Mouse (Mus musculus) heart, postnatal 10 days (tissue): ENCODE measurements around the gene Cdc42bpa. TPM values are rescaled to one million over a fixed set of nuclear protein-coding genes. Genes with fewer than 3 reads are reported as not detected.

Source experiments
- DNase-seq, 2 experiments: peaks; one replicate each; pipeline ENCODE4 v3.0.0; 2021
- intact Hi-C: fragments of 180-260 bp; cut with DNase I; formaldehyde crosslinking; loops from one replicate; pipeline ENCODE4 v1.15.1; 2025
- total RNA-seq, 2 experiments: library from RNA; stranded (reverse); gene quantifications; 2 replicates each; pipeline ENCODE4 v1.2.3; 2021

Gene Cdc42bpa
- total RNA-seq, 2 experiments from 2014 or later = 56.6 to 57.7 TPM

DNA sequence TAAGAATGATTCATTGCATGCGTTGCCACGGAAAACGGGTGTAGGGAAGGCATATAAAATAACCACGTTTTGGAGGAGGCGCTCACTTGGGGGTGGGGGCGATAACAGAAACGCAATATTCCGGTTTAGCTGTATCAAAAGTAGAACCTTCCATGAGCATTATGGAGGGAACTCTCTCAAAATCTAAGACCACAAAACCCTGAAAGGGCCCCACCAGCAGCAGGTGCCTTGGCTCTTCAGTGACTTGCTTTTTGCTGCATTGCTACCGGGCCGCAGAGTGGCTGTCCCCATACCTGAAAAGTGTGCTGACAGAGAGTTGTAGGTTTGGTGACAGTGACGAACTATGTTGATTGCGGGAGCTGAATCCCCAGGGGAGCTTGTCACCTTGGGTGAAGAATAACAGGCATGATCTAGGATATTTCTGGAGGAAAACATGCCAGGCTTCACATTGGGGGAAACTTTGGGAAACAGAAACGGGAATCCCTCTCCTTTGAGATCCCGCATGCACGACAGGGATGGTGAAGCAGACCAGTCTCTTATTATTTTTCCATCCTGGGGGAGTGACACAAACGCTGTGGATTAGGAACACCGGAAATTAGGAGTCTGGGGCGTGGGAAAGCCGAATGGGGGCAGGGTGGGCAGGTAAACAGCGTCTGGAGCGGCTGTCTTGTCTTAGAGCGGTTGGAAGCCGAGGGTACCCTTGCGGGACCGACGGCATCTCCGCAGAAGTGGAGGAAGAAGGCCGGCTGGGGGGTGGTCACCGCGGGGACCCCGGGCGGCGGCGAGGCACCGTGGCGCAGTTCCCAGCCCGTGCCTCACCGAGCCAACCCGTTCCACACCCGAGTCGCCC is 1.2 kb upstream of the Cdc42bpa start:
- DNase-seq = peak in 1 of 2 experiments; percentile 68
- intact Hi-C loops = loop anchor here (2.0 kb wide), 1 partner anchor 94 kb away; no protein-coding TSS in a partner anchor

DNA sequence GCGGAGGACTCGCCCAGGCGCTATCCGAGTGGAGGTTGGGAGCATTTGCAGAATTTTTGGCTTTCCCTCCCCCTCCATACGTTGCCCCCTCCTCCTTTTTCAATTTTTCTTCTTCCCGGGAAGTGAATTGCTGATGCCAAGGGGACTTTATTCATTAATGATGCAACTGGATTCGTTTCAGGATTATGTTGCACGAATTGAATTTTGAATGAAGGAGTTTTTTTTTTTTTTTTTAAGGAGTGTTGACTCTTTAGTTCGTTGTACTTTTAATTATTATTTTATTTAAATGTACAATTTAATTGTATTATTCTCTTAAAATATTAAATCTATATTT is 238 bp downstream of the Cdc42bpa start:
- intact Hi-C loops = loop anchor here (5.0 kb wide), 1 partner anchor 102 kb away; no protein-coding TSS in a partner anchor
- no peak for DNase-seq

DNA sequence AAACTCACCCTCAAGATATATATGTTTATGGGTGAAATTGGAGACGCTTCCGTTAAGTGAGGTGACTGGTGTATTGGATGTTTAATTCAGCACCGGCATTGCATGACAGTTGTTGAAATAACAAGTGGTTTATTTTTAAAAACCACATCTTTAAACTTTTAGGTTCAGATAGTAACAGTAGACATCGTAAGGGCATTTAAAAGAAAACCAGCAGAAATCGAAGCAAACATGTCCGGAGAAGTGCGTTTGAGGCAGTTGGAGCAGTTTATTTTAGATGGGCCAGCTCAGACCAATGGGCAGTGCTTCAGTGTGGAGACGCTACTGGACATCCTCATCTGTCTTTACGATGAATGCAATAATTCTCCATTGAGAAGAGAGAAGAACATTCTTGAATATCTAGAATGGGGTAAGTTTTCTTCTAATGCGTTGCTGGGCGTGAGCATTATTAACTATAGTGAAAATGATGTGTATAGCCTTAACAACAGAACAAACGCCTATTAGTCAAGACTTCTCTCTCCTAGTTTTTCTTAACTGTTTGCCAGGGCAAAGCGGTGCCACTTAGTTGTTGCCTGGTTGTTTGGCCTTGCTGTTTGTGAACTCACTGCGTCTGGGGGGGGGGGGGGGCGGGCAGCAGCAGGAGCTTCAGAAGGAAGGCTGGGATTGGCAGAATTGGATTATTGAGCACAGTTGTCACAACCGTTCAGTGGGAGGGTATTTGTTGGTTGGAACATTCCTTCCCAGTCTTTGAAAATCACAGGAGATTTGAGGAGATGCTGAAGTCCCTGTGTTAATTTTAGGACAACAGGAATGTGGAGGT is 818 bp downstream of the Cdc42bpa start:
- intact Hi-C loops = loop anchor here (5.0 kb wide), 1 partner anchor 101 kb away; no protein-coding TSS in a partner anchor
- peak; percentile 24 to 26 for DNase-seq

DNA sequence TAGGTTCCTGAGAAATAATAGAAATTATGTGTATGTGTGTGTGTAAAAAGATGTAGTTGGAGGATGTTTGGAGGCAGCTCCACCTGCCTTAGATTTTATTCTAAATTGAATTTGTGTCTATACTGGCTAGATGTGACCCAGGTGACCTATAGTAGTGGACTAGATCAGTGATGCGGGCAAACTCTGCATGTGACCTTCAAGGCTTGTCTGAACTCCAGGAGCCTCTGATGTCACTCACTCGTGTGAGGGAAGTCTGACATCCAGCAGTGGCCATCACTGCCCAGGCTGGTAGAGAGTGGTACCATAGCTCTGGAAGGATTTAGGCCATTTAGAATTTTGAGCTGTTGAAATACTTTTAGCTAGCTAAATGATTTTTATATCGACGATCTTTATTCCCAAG is 1.5 kb downstream of the Cdc42bpa start:
- intact Hi-C loops = loop anchor here (5.0 kb wide), 1 partner anchor 101 kb away; no protein-coding TSS in a partner anchor
- DNase-seq = peak; percentile 16 to 36

DNA sequence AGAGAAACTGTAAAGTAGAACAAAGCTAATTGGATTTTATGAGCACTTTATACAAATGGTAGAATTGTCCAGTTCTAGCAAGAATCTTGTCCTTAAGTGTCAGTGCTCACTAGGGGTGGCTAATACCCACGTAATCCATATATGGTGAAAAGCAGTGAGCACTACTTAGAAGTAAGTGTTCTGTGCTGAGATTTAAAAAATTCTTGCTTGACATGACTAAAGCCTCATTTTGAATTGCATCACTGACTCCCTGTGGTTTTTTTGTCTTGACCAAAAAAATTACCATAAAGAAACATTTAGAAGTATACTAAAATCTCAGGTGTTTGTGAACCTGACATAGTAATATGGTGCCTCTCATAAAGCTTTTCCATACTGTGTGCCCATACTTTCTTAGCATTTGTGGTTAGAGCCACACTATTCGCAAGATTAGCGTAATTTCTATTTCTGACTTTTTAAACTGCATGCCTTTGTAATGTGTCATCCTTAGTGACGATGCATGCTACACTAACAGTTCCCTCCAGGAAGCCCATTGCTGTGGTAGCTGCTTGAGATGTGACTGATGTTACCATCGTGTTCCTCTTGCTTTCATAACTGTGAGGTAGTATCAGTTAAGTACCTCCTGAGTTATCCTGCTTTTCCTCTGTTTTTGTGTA is 9.6 kb downstream of the Cdc42bpa start:
- no peak for DNase-seq
- intact Hi-C loops = no loop called here

DNA sequence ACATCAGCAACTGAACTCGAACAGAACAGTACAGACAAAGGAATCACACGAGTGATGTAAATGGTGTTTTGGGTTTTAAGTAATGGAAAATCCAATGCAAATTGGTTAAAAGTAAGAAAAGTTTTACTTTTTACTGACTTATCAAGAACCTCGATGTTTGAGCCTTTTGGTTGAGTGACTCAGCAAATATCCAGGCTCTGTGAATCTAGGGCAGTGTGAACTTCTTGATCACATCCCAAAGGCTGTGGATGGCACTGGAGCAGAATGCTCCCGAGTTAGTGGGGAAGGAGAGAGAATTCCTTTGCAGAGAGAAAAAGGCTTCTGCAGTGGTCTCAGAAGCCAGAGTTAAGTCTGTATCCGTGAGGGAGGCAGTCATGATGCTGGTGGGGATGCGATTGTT is 14.7 kb downstream of the Cdc42bpa start:
- no peak for DNase-seq
- intact Hi-C loops = no loop called here

DNA sequence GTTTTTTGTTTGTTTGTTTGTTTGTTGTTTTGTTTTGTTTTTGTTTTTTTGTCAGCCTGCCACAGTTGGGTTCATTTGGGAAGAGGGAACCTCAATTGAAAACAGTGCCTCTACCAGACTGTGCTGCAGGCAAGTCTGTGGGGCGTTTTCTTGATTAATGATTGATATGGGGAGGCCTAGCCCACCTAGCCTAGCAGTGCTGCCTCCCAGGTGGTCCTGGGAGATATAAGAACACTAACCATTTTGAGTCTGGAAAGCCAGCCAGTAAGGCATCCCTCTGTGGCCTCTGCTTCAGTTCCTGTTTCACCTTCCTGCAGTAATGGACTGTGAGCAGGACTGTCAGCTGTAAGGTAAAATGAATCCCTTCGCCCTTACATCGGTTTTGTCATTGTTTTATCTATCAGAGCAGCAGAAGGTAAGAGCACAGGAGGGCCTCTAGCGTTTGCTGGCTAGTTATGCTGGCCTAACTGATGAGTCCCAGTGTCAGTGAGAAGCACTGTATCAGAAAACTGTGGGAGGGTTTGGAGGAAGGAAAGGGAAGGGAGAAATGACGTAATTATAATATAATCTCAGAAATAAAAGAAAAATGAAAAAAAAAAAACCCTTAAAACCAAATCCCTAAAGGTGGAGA is 15.5 kb downstream of the Cdc42bpa start:
- intact Hi-C loops = no loop called here

DNA sequence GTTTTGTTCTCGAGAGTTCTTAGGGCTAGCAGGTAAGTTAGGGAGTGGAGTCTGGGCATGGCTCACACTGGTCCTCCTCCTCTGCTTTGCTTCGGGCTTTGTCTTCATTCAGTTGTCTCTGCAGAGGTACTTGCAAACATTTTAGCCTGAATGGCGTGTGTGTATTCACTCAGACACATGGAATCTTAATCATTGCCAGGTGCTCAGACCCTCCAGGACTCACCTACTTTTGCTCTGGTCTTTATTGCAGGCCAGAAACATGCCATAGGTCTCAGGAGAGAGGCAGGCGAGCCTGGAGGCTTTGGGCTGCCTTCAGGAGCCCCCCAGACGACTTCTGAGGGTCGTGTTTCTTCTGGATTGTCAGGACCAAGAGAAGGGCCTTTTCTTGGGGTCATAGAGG is 17.2 kb downstream of the Cdc42bpa start:
- DNase-seq = no peak
- intact Hi-C loops = no loop called here

More for the DNA sequence above, 15.5 kb downstream of the Cdc42bpa start:
- DNase-seq = no peak

DNA sequence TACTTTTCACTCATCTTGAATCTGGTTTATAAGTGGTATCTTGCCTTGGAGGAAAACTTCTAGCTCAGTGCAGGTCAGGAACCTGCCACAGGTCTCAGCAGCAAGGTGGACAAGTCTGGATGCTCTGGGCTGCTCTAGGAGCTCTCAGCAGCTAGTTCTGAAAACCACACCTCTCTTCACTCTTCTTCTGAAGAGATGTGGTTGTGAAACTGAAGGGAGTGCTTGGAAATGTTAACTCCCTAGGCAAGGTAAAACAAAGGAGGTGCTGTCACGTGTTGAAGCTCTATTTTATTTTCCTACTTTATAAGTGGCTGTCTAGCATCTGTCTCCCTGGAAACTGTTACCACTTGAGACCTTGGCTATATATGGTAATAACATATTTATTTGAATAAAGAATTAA is 18.5 kb downstream of the Cdc42bpa start:
- DNase-seq = no peak
- intact Hi-C loops = no loop called here

DNA sequence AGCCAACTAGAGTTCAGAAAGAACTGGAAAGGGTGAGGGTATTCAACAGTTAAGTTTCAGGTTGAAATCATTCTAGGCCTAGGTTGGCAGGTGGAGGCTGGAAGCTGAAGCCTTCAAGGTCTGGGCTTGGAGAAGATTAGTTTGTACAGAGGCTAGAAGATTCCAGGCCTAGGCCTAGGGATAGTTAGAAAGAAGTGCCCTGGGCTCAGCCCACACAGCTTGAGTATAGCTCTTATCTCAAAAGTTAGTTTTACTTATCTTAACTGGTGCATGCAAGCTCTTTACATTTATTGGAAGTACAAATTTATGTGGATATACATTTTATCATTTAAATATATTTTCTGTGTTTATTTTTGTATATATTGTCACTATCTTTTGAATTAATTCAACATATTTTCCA is 21.4 kb downstream of the Cdc42bpa start:
- intact Hi-C loops = no loop called here
- DNase-seq = no peak

DNA sequence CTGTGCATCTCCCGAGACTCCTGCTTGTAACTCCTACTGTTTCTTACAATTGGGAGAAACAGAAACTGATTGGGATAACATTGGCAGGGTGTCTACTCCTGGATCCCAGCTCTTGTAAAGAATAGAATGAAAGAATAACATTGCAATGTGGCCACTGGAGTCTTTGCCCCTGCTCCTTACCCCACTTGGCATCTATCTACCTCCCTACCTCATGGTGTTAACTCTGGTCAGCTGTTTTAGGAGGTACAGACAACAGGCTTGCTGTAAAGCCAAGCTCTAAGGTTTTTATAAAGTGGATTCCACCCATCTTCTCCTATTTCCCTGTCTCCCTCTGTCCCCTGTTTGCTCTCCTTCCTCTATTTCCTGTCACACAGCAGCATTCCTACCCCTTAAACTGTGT is 21.9 kb downstream of the Cdc42bpa start:
- DNase-seq = no peak
- intact Hi-C loops = no loop called here

DNA sequence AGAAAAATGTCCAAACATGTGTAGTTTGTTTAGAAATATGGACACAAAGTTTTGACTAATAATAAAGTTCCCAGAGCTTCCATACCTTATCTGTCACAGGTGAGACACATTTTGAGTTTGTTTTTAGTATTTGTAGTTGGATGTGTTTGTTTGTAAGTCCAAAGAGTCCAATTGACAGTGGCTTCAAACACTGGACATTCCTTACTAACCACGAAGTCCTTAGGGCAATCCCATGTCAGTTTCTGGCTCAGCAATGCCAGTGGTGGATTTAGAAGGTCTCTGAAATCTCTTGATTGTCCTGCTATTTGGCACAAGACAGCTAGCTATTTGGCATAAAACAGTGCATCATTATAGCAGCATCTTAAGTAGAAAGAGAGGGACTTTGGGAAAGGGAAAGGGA is 22.7 kb downstream of the Cdc42bpa start:
- intact Hi-C loops = no loop called here
- no peak for DNase-seq

DNA sequence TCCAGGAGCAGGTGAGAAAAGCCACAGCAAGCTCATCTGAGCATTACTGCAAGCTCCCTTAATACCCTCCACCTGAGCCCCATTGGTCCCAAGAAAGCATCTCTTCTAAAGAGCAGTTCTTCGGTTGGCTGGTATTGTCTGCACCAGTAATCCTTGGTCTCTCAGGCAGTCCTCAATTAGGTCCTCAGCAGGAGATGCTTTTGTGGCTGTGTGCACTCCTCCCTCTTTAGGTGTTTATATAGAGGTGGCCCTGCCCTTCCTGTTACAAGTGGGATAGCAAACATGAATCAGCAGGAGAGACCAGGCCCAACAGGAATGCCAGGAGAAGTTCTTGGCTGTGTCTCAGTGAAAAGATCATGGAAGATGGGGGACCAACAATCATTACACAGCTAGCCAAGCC is 23.9 kb downstream of the Cdc42bpa start:
- DNase-seq = no peak

DNA sequence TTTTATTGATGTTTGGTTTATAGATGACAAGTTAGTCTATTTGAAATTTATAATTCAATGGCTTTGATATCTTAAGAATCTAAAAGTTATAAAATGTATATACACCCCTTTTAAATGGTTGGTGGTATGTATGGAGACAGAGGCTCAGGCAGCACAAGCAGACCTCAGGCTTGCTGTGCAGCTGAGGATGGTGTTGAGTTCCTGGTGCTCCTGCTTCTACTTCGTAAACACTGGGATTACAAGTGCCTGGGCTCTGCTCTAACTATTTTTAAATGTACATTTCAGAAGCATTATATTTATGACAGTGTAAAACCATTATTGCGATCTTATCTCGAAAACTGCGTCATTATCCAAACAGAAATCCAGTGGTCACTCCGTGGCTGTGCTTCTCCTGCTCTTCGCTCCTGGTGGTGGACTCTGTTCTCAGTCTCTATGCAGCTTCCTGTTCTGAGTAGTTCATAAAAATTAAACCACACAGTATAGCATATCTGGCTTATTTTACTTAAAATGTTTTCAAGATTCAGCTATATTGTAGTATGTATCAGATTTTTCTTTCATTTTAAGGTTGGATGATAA is 31.5 kb downstream of the Cdc42bpa start:
- DNase-seq = no peak
- intact Hi-C loops = no loop called here

More for the DNA sequence above, 23.9 kb downstream of the Cdc42bpa start:
- intact Hi-C loops = no loop called here

DNA sequence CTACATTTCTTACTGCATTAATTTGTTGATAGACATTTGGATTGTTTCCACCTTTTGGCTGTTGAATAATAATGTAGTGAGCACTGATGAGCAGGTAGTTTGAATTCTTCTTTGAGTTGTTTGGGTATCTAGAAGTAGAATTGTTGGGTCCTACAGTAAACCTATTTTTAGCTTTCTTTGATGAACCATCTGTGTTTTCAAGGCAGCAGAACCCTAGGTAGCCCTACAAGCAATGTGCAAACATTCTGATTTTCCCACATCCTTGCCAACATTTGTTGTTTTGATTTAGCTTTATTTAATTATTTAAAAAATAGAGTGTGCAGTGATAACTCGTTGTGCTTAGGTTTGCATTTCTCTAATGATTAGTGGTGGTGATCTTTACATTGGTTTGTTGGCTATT is 32.0 kb downstream of the Cdc42bpa start:
- intact Hi-C loops = no loop called here
- no peak for DNase-seq

DNA sequence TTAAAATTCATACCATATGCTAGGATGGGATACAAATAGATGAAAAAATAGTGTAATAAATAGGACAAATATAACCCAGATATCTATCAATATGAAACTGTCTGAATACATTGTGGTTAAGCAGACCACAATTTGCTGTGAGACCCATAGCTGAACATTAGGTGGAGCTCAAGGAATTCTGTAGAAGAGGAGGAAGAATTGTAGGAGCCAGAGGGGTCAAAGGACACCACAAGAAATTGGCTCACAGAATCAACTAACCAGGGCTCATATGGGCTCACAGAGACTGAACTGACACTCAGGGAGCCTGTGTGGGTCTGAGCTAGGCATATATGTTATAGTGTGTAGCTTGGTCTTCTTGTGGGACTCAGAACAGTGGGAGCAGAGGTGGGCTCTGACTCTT is 47.8 kb downstream of the Cdc42bpa start:
- intact Hi-C loops = no loop called here
- no peak for DNase-seq

DNA sequence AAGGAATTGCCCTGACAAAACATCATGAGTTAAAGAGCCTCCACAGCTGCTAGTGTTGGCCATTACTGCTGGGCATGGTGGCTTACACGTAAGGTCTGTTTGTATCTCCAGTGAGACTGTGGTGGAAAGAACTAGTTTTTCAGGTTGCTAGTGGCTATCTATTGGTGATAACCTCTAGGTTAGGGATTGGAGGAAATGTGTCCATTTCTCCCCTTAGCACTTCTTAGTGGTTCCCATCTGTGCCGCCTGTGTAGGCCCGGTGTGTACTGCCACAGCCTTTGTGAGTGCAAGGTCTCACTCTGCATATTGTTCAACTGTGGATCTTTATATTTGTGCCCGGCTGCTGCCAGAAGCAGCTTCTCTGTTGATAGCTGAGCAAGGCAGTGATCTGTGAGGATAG is 53.2 kb downstream of the Cdc42bpa start:
- no peak for DNase-seq
- intact Hi-C loops = no loop called here

DNA sequence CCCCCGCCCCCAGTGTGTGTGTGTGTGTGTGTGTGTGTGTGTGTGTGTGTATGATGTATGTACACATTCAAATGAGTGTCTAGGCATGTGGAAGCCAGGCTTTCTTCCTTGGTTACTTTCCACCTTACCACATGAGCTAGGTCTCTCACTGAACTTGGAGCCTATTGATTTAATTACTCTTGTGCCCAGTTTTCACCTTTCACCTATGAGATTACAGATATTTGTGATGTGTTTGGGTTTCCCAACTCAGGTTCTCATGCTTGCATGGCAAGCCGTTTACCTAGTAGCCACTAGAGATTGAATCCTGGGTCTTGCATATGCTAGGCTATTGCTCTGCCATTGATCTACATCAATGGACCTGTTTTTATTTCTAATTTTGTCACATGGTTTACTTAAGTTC is 57.9 kb downstream of the Cdc42bpa start:
- intact Hi-C loops = no loop called here
- DNase-seq = no peak

DNA sequence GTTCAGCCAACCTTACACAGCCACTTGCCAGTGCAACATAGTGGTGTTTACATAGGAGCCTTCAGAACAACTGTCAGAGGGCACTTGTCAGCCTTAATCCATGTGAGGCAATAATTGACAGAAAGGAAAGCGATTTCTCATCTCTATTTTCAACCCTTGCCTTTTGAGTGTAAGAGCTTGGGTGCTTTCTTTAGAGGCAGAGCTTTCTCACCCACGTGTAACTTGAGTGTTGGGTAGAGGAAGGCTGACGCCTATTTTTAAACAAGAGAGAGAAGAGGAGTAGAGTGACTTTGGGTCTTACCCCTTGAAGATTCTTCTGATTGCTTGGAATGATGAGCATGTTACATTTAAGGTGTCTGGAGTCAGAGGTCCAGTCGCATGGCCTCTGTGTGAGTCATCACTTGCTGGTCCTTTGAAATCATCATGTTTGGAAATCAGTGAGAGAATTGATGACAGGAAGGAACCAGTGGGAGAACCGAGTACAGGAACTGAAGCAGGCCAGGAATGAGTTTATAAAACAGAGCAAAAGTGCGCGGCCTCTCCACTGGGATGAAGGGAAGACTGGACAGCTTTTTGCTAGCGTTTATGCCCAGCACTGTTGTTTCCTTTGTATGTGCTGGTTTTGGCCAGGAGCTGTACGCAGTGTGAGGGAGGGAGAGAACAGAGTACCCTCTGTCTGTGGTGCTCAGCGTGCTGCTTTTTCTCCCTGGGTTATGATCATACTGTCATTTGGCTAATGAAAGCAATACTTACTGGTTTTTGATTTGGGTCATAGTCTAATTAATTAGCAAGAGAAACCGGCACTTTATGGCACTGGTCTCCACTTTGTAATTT is 61.4 kb downstream of the Cdc42bpa start:
- intact Hi-C loops = no loop called here

DNA sequence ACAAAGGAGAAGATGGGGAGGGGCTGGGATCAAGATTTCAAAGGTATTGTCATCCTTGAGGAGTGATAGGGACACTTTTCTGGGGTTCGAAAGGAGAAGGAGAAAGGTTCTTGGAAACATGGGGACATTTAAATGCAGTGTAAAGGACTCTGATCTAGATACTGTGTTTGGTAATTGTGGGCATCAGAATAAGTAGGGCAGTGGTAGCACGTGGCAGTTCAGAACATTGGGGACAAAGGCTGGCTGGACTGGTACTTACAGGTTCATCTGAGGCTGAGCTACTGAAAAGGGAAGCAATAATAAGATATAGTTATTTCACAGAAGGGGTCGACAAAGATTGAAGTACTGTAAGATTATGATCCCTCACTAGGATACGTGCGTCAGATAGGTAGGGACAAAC is 63.2 kb downstream of the Cdc42bpa start:
- intact Hi-C loops = no loop called here
- DNase-seq = no peak

More for the DNA sequence above, 61.4 kb downstream of the Cdc42bpa start:
- DNase-seq = no peak
